Mouse (Mus musculus) brain, embryonic 14.5 days (tissue): ENCODE measurements at regions not wholly inside any gene's neighbourhood (a gene's known extent, or its start where the extent isn't known, plus 50 kb on each side); places are given as distances from the start of the nearest gene placed in this dataset.

Source experiments
- CTCF ChIP-seq: fragments of 200-500 bp; IDR thresholded peaks from 2 replicates; pipeline ENCODE4 v1.5.1; 2012; ENCODE audit warnings: inconsistent platforms, mild to moderate bottlenecking, moderate library complexity, borderline replicate concordance; ENCODE audit not compliant: insufficient read depth, insufficient read length; ENCODE audit errors: extremely low read depth
- POLR2A ChIP-seq: fragments of 200-500 bp; IDR thresholded peaks from 2 replicates; pipeline ENCODE4 v1.6.1; 2012; ENCODE audit warnings: mild to moderate bottlenecking, inconsistent platforms, borderline replicate concordance; ENCODE audit not compliant: poor library complexity, insufficient read depth, insufficient read length, severe bottlenecking; ENCODE audit errors: extremely low read depth

DNA sequence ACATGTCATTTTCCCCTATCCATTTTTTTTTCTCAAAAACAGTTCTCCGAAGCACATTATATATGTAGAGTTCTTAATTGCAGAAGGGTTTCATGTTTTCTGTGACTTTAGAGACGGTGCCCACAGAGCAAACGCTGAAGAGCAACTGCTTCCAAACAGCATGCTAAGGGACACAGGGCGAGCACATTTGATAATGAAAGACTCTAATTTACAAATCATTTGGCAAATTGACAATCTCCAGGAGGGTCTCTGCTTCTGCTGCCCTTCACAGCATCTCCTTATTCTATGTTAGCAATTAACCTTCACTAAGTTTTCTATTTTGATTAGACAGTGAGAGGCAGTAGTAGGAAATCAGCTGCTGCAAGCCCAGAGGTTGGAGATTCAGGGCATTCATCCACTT lies 929.7 kb downstream of the Gbe1 start:
- TF ChIP-seq CTCF (no peak), POLR2A (no peak)
